Mouse (Mus musculus): ENCODE results near the gene Lrrn4cl.

Gene Lrrn4cl

Small RNA genes lying within 50 kb of the gene (microRNA-seq; reads per million reads assigned to microRNA genes)
- 0.11 to 0.86 reads per million in 2 experiments for gene Mir5136
